ENCODE assay signal across 7 mouse cellular contexts in genomic region chr5:122898963-122899776, GRCm38 (mm10). TPM values are rescaled to one million over a fixed set of nuclear protein-coding genes. Genes with fewer than 3 reads are reported as not detected.
DNase-seq lines count a peak whose midpoint lies in the region; ATAC-seq lines count a peak whose summit lies in the region.

No protein-coding gene starts in this region.

- H3K9ac ChIP-seq in liver, embryonic 15.5 days = peak overlapping the region; percentile 79
- peak overlapping the region; percentile 93 for H3K9ac ChIP-seq in neural tube, embryonic 14.5 days (replicated peaks; ENCODE audit: low read depth, low read length)

- peak; percentile 27 for DNase-seq in 3T3-L1 (ENCODE audit: low read depth, low spot score)
- peak; percentile 54 to 56 for DNase-seq in B cell, adult 2 months
- DNase-seq in embryo, embryonic 11 days = peak; percentile 52
- peak; percentile 41 for DNase-seq in hindbrain, embryonic 10.5 days (ENCODE audit: low spot score)
- no peak for DNase-seq in left cerebral cortex, postnatal 4 days

- H3K4me3 ChIP-seq in hindbrain, embryonic 10.5 days = peak overlapping the region; percentile 94
- H3K4me3 ChIP-seq in liver, embryonic 15.5 days (replicated peaks) = peak overlapping the region; percentile 81
- H3K4me3 ChIP-seq in neural tube, embryonic 14.5 days (ENCODE audit: low read depth, low read length) = peak overlapping the region; percentile 85

- peak overlapping the region; percentile 98 for H3K4me2 ChIP-seq in liver, embryonic 15.5 days
- H3K4me2 ChIP-seq in neural tube, embryonic 14.5 days (ENCODE audit: low read depth, low read length) = peak overlapping the region; percentile 90

- H3K4me1 ChIP-seq in hindbrain, embryonic 10.5 days (replicated peaks) = peaks cover 35% of the 10 kb centered on the region
- peaks cover 82% of the 10 kb centered on the region for H3K4me1 ChIP-seq in liver, embryonic 15.5 days (replicated peaks)
- peaks cover 17% of the 10 kb centered on the region for H3K4me1 ChIP-seq in neural tube, embryonic 14.5 days (ENCODE audit: control insufficient read depth, insufficient read depth, low read length)

- ATAC-seq in liver, embryonic 15.5 days (ENCODE audit: insufficient read depth) = no peak
- no peak for ATAC-seq in neural tube, embryonic 14.5 days (ENCODE audit: low read depth)

- no peaks in the 10 kb centered on the region; the same call in 1 of the 2 replicates for H3K27me3 ChIP-seq in hindbrain, embryonic 10.5 days (ENCODE audit: insufficient read depth, poor library complexity, severe bottlenecking)
- H3K27me3 ChIP-seq in liver, embryonic 15.5 days = no peaks in the 10 kb centered on the region
- H3K27me3 ChIP-seq in neural tube, embryonic 14.5 days (ENCODE audit: control insufficient read depth, insufficient read depth, low read length) = no peaks in the 10 kb centered on the region

- no peaks in the 10 kb centered on the region for H3K36me3 ChIP-seq in hindbrain, embryonic 10.5 days
- H3K36me3 ChIP-seq in liver, embryonic 15.5 days (replicated peaks) = no peaks in the 10 kb centered on the region
- H3K36me3 ChIP-seq in neural tube, embryonic 14.5 days (ENCODE audit: control insufficient read depth, insufficient read depth, low read length) = no peaks in the 10 kb centered on the region

- H3K27ac ChIP-seq in hindbrain, embryonic 10.5 days = peak overlapping the region; percentile 97
- peak overlapping the region; percentile 86 for H3K27ac ChIP-seq in liver, embryonic 15.5 days (replicated peaks)
- H3K27ac ChIP-seq in neural tube, embryonic 14.5 days (ENCODE audit: low read depth, low read length) = peak overlapping the region; percentile 96

- WGBS in hindbrain, embryonic 10.5 days = 7% methylated on average over 45 of the region's 45 CpGs
- under 1% methylated on average over 45 of the region's 45 CpGs for WGBS in liver, embryonic 15.5 days (ENCODE audit: insufficient replicate concordance)
- 2% methylated on average over 45 of the region's 45 CpGs for WGBS in neural tube, embryonic 14.5 days

- H3K9me3 ChIP-seq in hindbrain, embryonic 10.5 days = no peaks in the 10 kb centered on the region
- H3K9me3 ChIP-seq in liver, embryonic 15.5 days (replicated peaks) = no peaks in the 10 kb centered on the region
- no peaks in the 10 kb centered on the region for H3K9me3 ChIP-seq in neural tube, embryonic 14.5 days (ENCODE audit: control insufficient read depth, low read length)

- intact Hi-C loops in left cerebral cortex, postnatal 4 days (cut with DNase I) = no loop called here

RNA-seq across cellular contexts. Expression of gene Rnf34, which starts 49.3 kb away (rescaled TPM):
- polyA plus RNA-seq in hindbrain, embryonic 10.5 days (2016; fragmentation: Nextera tagmentation; extraction: Ambion mirVana) = 47.6 and 48.3 TPM in 2 replicates
- 11.0 and 11.8 TPM in 2 replicates for polyA plus RNA-seq in liver, embryonic 15.5 days (2015; fragmentation: Nextera tagmentation; extraction: Ambion mirVana)
- polyA plus RNA-seq in neural tube, embryonic 14.5 days (2014; fragmentation: Nextera tagmentation; extraction: Ambion mirVana) = 51.3 and 53.0 TPM in 2 replicates
- 10 to 100 TPM; 38.9 to 40.0 TPM for total RNA-seq in left cerebral cortex, postnatal 4 days (2021)
